Mouse (Mus musculus): ENCODE measurements around the gene 2310057N15Rik.
"Not testable (repeated sequence)": the region's sequence is repeated elsewhere in the genome, so short reads cannot be mapped to it uniquely, and the experiment has no call there.

2310057N15Rik gene

DNA sequence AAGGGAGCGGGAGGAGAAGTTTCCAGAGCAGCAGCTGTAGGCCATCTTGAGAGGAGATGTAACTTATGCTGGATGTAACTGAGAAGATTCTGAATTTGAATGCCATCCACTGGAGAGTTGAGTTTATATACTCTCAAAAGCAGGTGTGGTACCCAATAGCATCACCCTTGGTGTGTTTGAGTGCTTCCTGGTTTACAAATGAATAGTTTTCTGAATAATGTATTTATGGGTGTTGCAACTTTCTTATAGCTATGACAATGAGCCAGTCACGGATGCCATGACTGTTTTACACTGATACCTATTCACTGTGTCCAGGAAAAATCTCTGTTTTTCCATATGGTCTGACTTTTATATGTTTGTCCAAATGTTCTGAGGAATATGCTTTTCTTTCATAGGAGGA is at the start of gene 2310057N15Rik:
Gene 2310057N15Rik (minus strand): TSS at position 101 of the 400 bp plus-strand sequence.
- DNase-seq (ENCODE audit: low read depth, low spot score) = no peak

DNA sequence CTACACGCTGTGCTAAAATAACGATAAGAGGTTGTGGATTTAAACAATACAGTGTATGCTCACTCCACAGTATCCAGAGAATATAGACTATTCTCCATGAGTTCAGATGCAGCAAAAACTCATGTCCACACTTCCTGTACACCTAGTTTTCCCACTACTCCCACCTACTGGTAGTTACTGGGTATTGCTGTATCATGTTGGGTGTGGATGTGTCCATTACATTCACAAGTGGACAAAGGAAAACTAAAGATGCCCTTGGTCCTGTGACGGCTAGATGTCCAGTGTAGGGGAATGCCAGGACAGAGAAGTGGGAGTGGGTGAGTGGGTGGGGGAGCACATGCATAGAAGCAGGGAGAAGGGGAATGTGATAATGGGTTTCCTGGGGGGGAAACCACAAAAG is 49.7 kb upstream of the 2310057N15Rik start:
- no peak for DNase-seq (ENCODE audit: low read depth, low spot score)

GRCm38 (mm10) chr16:88820066-88820465 is 46.1 kb upstream of the 2310057N15Rik start, which contains the start of gene Krtap15:
Gene Krtap15 (plus strand): TSS chr16:88820215.
- DNase-seq (ENCODE audit: low read depth, low spot score) = no peak

DNA sequence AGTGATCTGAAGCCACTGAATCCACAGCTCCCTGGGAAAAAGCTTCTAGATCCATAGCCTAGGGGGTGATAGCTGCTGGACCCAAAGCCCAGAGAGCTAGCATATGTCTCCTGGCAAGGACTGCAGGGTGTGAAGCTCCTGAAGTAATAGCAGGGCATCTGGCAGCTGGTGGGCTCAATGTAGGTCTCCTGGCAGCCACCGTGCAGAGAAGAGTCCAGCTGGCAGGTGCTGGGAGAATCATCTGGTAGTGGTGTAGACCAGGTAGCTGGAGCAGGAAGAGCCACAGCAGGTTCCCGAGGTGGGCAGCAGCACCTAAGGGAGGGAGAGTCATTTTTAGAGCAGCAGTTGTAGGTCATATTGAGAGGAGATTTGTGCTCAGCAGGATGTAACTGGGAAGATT is 37.8 kb upstream of the 2310057N15Rik start, which contains the start of gene Gm20741:
Gene Gm20741 (minus strand): TSS at position 394 of the 400 bp plus-strand sequence.
- no peak for DNase-seq (ENCODE audit: low read depth, low spot score)

DNA sequence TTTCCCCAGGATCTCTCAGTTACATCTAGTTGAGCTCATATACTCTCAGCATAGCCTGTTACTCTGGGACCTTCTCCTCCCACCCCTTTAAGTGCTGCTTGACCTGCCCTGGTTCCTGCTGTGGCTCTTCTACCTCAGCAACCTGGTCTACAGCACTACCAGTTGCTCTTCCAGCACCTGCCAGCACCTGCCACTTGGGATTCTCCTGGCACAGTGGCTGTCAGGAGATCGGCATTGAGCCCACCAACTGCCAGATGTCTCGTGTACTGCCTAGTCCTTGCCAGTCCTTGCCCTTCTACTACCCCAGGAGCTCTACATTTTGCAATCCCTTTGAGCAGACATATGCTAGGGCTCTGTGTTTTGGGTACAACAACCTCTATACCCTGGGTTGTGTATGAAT is 12.8 kb upstream of the 2310057N15Rik start:
- DNase-seq (ENCODE audit: low read depth, low spot score) = no peak

DNA sequence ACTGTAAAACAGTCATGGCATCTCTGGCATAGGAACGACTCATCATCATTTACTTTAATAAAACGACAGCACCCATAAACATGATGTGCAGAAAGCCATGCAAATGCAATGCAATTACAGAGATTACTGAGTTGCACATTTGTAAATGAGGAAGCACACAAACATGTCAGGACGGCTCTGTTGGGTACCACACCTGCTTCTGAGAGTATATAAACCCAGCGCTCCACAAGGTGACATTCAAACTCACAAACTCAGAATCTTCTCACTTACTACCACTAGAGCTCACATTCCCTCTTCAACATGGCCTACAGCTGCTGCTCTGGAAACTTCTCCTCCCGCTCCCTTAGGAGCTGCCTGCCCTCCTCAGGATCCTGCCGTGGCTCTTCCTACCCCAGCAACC is 3.6 kb upstream of the 2310057N15Rik start, which contains the start of gene Gm5965:
Gene Gm5965 (plus strand): TSS at position 301 of the 400 bp plus-strand sequence.
- DNase-seq (ENCODE audit: low read depth, low spot score) = no peak

- DNase-seq (ENCODE audit: low read depth, low spot score) = not testable (repeated sequence)
Measured at GRCm38 (mm10) chr16:88758547-88758946, 15.5 kb downstream of the 2310057N15Rik start, which contains the start of gene 2310034C09Rik. Gene 2310034C09Rik (plus strand): TSS chr16:88758847.

DNA sequence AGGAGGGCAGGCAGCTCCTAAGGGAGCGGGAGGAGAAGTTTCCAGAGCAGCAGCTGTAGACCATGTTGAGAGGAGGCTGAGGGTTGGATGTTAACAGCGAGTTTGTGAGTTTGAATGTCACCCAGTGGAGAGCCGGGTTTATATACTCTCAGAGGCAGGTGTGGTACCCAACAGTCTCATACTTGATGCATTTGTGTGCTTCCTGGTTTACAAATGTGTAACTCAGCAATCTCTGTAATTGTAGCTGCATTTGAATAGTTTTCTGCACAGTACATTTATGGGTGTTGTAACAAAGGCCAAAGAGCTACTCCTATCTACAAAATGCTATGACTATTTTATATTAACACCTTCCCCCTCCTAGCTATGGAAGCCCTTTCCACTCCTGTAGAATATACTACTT is 22.5 kb downstream of the 2310057N15Rik start, which contains the start of gene Krtap13:
Gene Krtap13 (minus strand): TSS at position 101 of the 400 bp plus-strand sequence.
- not testable (repeated sequence) for DNase-seq (ENCODE audit: low read depth, low spot score)

DNA sequence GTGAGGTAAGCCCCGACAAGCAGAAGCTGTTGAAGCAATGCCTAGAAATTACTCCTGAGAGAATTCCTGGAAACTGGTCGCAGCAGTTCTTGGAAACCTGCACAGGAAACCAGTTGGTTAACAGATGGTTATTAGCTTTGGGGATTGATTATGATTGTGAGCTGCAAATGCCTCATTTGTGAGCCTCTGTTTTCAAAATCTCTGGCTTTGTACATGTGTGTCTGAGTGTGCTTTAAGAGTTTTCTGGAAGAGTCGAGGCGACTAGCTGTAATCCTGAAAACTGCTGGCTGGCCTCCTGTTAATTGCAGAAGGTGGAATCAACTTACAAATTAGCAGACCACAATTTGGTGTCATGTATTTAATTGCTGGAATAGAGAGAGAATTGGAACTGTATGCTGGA is 26.1 kb downstream of the 2310057N15Rik start:
- no peak for DNase-seq (ENCODE audit: low read depth, low spot score)

DNA sequence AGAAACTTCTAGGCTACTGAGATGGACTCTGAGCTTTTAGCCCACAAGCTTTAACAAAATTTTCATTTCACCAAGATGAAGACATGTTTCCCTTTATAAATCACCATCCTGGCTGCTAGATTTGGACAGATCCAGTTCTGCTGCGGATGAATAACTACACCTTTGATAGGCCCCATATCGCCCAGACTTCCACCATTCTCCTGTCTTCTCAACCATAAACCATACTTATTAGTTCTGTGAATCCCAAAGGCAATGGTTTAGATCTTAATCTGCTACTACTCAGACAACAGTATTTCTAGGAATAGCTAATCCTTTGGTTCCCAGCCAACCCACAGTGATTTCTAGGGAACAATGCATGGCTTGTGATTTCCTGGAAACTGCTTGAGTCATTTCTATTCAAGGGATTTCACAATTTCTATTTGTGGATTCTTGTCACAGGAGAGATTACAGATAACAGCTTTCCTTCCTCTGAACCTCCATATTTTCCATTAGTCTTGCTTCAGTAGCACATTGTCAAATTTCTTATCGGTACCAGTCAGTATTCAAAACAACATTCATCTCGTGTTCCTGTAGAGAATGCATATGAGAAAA is 29.2 kb downstream of the 2310057N15Rik start:
- no peak for DNase-seq (ENCODE audit: low read depth, low spot score)

GRCm38 (mm10) chr16:88735391-88735790 is 38.6 kb downstream of the 2310057N15Rik start:
- DNase-seq (ENCODE audit: low read depth, low spot score) = no peak

DNA sequence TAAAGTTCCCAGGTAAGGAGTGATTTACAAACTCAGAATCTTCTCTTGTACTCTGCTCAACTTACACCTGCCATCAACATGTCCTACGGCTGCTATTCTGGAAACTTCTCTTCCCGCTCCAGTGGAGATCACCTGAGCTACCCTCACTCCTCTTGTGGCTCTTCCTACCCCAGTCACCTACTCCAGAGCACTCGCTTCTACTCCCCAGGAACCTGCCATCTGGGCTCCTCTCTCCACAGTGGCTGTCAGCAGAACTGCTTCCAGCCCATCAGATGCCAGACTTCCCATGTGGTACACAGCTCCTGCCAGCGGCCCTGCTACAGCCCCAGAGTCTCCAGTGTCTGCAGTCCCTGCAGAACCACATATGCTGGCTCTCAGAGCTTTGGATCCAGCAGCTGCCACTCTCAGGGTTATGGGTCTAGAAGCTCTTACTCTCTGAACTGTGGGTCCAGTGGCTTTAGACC is 45.2 kb downstream of the 2310057N15Rik start, which contains the start of gene Krtap13-1:
Gene Krtap13-1 (plus strand): TSS at position 51 of the 464 bp plus-strand sequence.
- no peak for DNase-seq (ENCODE audit: low read depth, low spot score)

Measured in telencephalon, adult 2 months (tissue).